Mouse (Mus musculus) liver, embryonic 14.5 days (tissue): ENCODE data around the gene Phb2.

ENCODE experiments used
- CTCF ChIP-seq: IDR thresholded peaks from 2 replicates; pipeline ENCODE4 v1.5.1; 2016; ENCODE audit warnings: antibody characterized with exemption, low read depth, control low read depth
- EP300 ChIP-seq: IDR thresholded peaks from 2 replicates; pipeline ENCODE4 v1.6.1; 2016; ENCODE audit warnings: antibody characterized with exemption, low read depth

DNA sequence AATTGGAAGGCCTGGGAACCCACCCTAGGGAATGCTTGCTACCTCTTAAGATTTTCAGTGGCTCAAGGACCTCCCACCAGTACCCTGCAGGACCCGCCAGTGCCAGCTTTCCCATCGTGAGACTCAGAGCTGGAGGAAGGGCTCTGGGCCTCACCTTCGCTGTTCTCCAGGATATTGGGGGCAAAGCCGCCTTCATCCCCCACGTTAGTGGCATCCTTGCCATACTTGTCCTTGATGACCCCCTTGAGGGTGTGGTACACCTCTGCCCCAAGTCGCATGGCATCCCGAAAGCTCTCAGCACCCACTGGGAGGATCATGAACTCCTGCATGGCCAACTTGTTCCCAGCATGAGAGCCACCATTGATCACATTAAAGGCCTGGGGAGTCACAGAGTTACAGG lies 53.8 kb downstream of the Phb2 start:
- no peak for TF ChIP-seq CTCF
- no peak for TF ChIP-seq EP300
